Mouse (Mus musculus) limb, embryonic 12.5 days (tissue): Measurements from ENCODE around the gene Ascc1. TPM values are rescaled to one million over a fixed set of nuclear protein-coding genes. Genes with fewer than 3 reads are reported as not detected.

Experiments
- ATAC-seq: fragments of 200-750 bp; cut with Nextera tagmentation; 2 replicates; pipeline ENCODE4 v1.8.0; 2017; ENCODE audit warnings: low read depth, moderate TSS enrichment; ENCODE audit not compliant: insufficient number of reproducible peaks, insufficient read depth, low FRiP score, low TSS enrichment
- H3K27ac ChIP-seq: fragments of 300-500 bp; sonication (generic); 2 replicates; pipeline ENCODE4 v1.5.1; 2016; ENCODE audit warnings: mild to moderate bottlenecking, moderate library complexity
- H3K27me3 ChIP-seq: fragments of 300-500 bp; sonication (generic); 2 replicates; pipeline ENCODE4 v1.6.1; 2016; ENCODE audit warnings: mild to moderate bottlenecking, moderate library complexity
- H3K36me3 ChIP-seq: fragments of 300-500 bp; sonication (generic); 2 replicates; pipeline ENCODE4 v1.6.1; 2016; ENCODE audit warnings: mild to moderate bottlenecking, moderate library complexity
- H3K4me1 ChIP-seq: fragments of 300-500 bp; sonication (generic); replicated peaks from 2 replicates; pipeline ENCODE4 v1.6.1; 2016
- H3K4me2 ChIP-seq: fragments of 300-500 bp; sonication (generic); 2 replicates; pipeline ENCODE4 v1.6.1; 2016; ENCODE audit warnings: mild to moderate bottlenecking, moderate library complexity
- H3K4me3 ChIP-seq: fragments of 300-500 bp; sonication (generic); replicated peaks from 2 replicates; pipeline ENCODE4 v1.5.1; 2016; ENCODE audit warnings: mild to moderate bottlenecking
- H3K9ac ChIP-seq: fragments of 300-500 bp; sonication (generic); replicated peaks from 2 replicates; pipeline ENCODE4 v1.6.1; 2016; ENCODE audit warnings: mild to moderate bottlenecking, moderate library complexity
- H3K9me3 ChIP-seq: fragments of 300-500 bp; sonication (generic); 2 replicates; pipeline ENCODE4 v1.6.1; 2016; ENCODE audit warnings: mild to moderate bottlenecking, moderate library complexity
- WGBS: fragments of 180-500 bp; shearing (Covaris S2); methylation state at CpG from one replicate; pipeline ENCODE4 v1.1.7; 2016; 5-methylcytosine and 5-hydroxymethylcytosine counted together
- polyA plus RNA-seq: library from polyadenylated mRNA; unstranded; fragments of >200 nt; fragmentation: Nextera tagmentation; extraction: Ambion mirVana; gene quantifications from 2 replicates; pipeline ENCODE4 v1.2.1, GENCODE M21; 2016

Ascc1 gene
- 44.2 and 46.7 TPM in 2 replicates for polyA plus RNA-seq

- Histone ChIP-seq H3K4me2 (peak within 1 kb of the TSS; percentile 84), H3K36me3 (peaks cover 19% of the 10 kb centered on the region), H3K9ac (peak within 1 kb of the TSS; percentile 59), H3K9me3 (no peaks in the 10 kb centered on the region), H3K4me1 (peaks cover 16% of the 10 kb centered on the region), H3K27ac (peak within 1 kb of the TSS; percentile 92), H3K4me3 (peak within 1 kb of the TSS; percentile 62), H3K27me3 (no peaks in the 10 kb centered on the region)
- ATAC-seq: peak; percentile 93
- under 1% methylated on average over 51 of the region's 51 CpGs for WGBS
Measured at GRCm38 (mm10) chr10:60002673-60003212, at the start of gene Ascc1, which contains the start of gene Anapc16. Gene Ascc1 (plus strand): TSS chr10:60002805. Gene Anapc16 (minus strand): TSS chr10:60003135.

GRCm38 (mm10) chr10:59953564-59954039, 49.0 kb upstream of the Ascc1 start:
- H3K27me3 ChIP-seq: 0 out of 2 replicates have a peak, but pooled peaks cover 6% of the 10 kb centered on the region
- no peaks in the 10 kb centered on the region for H3K9me3 ChIP-seq
- no peak overlapping the region for H3K9ac ChIP-seq
- H3K4me2 ChIP-seq: no peak overlapping the region
- H3K4me1 ChIP-seq: peaks cover 48% of the 10 kb centered on the region
- no peak overlapping the region for H3K27ac ChIP-seq
- no peak overlapping the region for H3K4me3 ChIP-seq
- no peak for ATAC-seq
- WGBS: 38% methylated on average over 7 of the region's 7 CpGs
- peaks cover 20% of the 10 kb centered on the region for H3K36me3 ChIP-seq

- Histone ChIP-seq H3K4me3 (no peak overlapping the region), H3K9ac (no peak overlapping the region), H3K4me2 (no peak overlapping the region), H3K27me3 (0 out of 2 replicates have a peak, but pooled peaks cover 6% of the 10 kb centered on the region), H3K4me1 (peaks cover 34% of the 10 kb centered on the region), H3K9me3 (no peaks in the 10 kb centered on the region), H3K36me3 (no peaks in the 10 kb centered on the region), H3K27ac (0 out of 2 replicates have a peak overlapping the region, but pooled peaks have one; percentile 12)
- ATAC-seq: no peak
- 60% methylated on average over 5 of the region's 5 CpGs for WGBS
Measured at GRCm38 (mm10) chr10:59956681-59957080, 45.9 kb upstream of the Ascc1 start.

GRCm38 (mm10) chr10:59957171-59958149, 45.1 kb upstream of the Ascc1 start:
- Histone ChIP-seq H3K4me2 (peak overlapping the region; percentile 50), H3K9ac (peak overlapping the region; percentile 42; the same call in 1 of the 2 replicates), H3K4me3 (peak overlapping the region; percentile 15), H3K27me3 (0 out of 2 replicates have a peak, but pooled peaks cover 6% of the 10 kb centered on the region), H3K9me3 (no peaks in the 10 kb centered on the region), H3K27ac (peak overlapping the region; percentile 42; the same call in 1 of the 2 replicates), H3K4me1 (peaks cover 31% of the 10 kb centered on the region), H3K36me3 (no peaks in the 10 kb centered on the region)
- 0 out of 2 replicates have a peak, but pooled peaks have one; percentile 13 for ATAC-seq
- 15% methylated on average over 25 of the region's 25 CpGs for WGBS

GRCm38 (mm10) chr10:59958458-59958857, 44.1 kb upstream of the Ascc1 start:
- Histone ChIP-seq H3K4me1 (peaks cover 27% of the 10 kb centered on the region), H3K4me2 (peak overlapping the region; percentile 50; the same call in 1 of the 2 replicates), H3K4me3 (no peak overlapping the region), H3K9ac (no peak overlapping the region), H3K27ac (peak overlapping the region; percentile 8; the same call in 1 of the 2 replicates), H3K27me3 (0 out of 2 replicates have a peak, but pooled peaks cover 6% of the 10 kb centered on the region), H3K9me3 (no peaks in the 10 kb centered on the region), H3K36me3 (no peaks in the 10 kb centered on the region)
- WGBS: 41% methylated on average over 5 of the region's 5 CpGs
- ATAC-seq: no peak

- no peak overlapping the region for H3K4me2 ChIP-seq
- H3K27ac ChIP-seq: no peak overlapping the region
- no peaks in the 10 kb centered on the region for H3K36me3 ChIP-seq
- H3K27me3 ChIP-seq: 0 out of 2 replicates have a peak, but pooled peaks cover 6% of the 10 kb centered on the region
- H3K9me3 ChIP-seq: no peaks in the 10 kb centered on the region
- ATAC-seq: no peak
- H3K9ac ChIP-seq: no peak overlapping the region
- no peak overlapping the region for H3K4me3 ChIP-seq
- WGBS: 84% methylated on average over 12 of the region's 12 CpGs
- H3K4me1 ChIP-seq: peaks cover 38% of the 10 kb centered on the region
Measured at GRCm38 (mm10) chr10:59959517-59959916, 43.1 kb upstream of the Ascc1 start.

GRCm38 (mm10) chr10:59963609-59964008, 39.0 kb upstream of the Ascc1 start:
- peaks cover 39% of the 10 kb centered on the region for H3K4me1 ChIP-seq
- no peaks in the 10 kb centered on the region for H3K9me3 ChIP-seq
- no peak for ATAC-seq
- whole genome bisulfite sequencing: 70% methylated on average over 2 of the region's 2 CpGs
- H3K27ac ChIP-seq: peak overlapping the region; percentile 98
- H3K9ac ChIP-seq: no peak overlapping the region
- H3K4me2 ChIP-seq: no peak overlapping the region
- no peak overlapping the region for H3K4me3 ChIP-seq
- no peaks in the 10 kb centered on the region for H3K36me3 ChIP-seq
- H3K27me3 ChIP-seq: no peaks in the 10 kb centered on the region

- Histone ChIP-seq H3K4me1 (peaks cover 40% of the 10 kb centered on the region), H3K27ac (peak overlapping the region; percentile 98), H3K27me3 (no peaks in the 10 kb centered on the region), H3K4me2 (peak overlapping the region; percentile 48), H3K9me3 (no peaks in the 10 kb centered on the region), H3K36me3 (no peaks in the 10 kb centered on the region), H3K9ac (0 out of 2 replicates have a peak overlapping the region, but pooled peaks have one; percentile 14), H3K4me3 (peak overlapping the region; percentile 9)
- ATAC-seq: peak; percentile 89
- WGBS: 3% methylated on average over 23 of the region's 23 CpGs
Measured at GRCm38 (mm10) chr10:59964504-59965361, 37.9 kb upstream of the Ascc1 start.

- H3K9ac ChIP-seq: 0 out of 2 replicates have a peak overlapping the region, but pooled peaks have one; percentile 14
- no peaks in the 10 kb centered on the region for H3K36me3 ChIP-seq
- WGBS: 30% methylated on average over 9 of the region's 9 CpGs
- peak overlapping the region; percentile 98 for H3K27ac ChIP-seq
- H3K9me3 ChIP-seq: no peaks in the 10 kb centered on the region
- peaks cover 46% of the 10 kb centered on the region for H3K4me1 ChIP-seq
- ATAC-seq: no peak
- peak overlapping the region; percentile 9; the same call in 1 of the 2 replicates for H3K4me3 ChIP-seq
- peak overlapping the region; percentile 48 for H3K4me2 ChIP-seq
- no peaks in the 10 kb centered on the region for H3K27me3 ChIP-seq
Measured at GRCm38 (mm10) chr10:59965362-59965695, 37.3 kb upstream of the Ascc1 start.

- 10% methylated on average over 8 of the region's 8 CpGs for WGBS
- peak overlapping the region; percentile 48 for H3K4me2 ChIP-seq
- 0 out of 2 replicates have a peak overlapping the region, but pooled peaks have one; percentile 14 for H3K9ac ChIP-seq
- H3K27me3 ChIP-seq: no peaks in the 10 kb centered on the region
- H3K27ac ChIP-seq: peak overlapping the region; percentile 98
- H3K36me3 ChIP-seq: no peaks in the 10 kb centered on the region
- no peaks in the 10 kb centered on the region for H3K9me3 ChIP-seq
- ATAC-seq: peak; percentile 57
- H3K4me3 ChIP-seq: no peak overlapping the region
- peaks cover 50% of the 10 kb centered on the region for H3K4me1 ChIP-seq
Measured at GRCm38 (mm10) chr10:59965788-59966187, 36.8 kb upstream of the Ascc1 start.
